ENCODE assay signal across 9 mouse cellular contexts in the genomic region with DNA sequence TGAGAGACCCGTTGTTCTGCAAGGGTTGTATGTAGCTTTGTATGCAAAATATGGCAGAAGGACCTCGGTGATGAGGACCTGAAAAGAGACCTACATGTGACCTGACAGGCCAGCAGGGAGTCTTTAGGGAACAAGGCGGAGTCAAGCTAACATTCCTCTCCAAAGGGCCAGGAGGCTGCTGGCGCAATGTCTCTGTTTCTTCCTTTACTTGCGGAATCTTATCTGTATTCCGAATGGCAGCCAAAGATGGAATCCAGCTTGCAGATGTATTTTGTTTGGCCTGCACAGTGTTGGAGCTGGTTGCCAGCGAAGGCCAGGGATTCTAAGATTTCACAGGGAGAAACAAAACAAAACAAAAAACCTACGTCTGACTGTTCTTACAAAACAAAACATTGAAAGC. TPM values are rescaled to one million over a fixed set of nuclear protein-coding genes. Genes with fewer than 3 reads are reported as not detected.
DNase-seq lines count a peak whose midpoint lies in the region; ATAC-seq lines count a peak whose summit lies in the region.
"Had no signal": no experiment of that assay in that cellular context is flagged by ENCODE, and none has a peak within 500 bp of the region (broad histone marks: within the 10 kb centered on the region; RNA-seq: fewer than 3 reads in every experiment).

No protein-coding gene starts in this region.

- H3K4me2 ChIP-seq in heart, embryonic 12.5 days, result peak overlapping the region; percentile 77
- H3K4me2 ChIP-seq: limb, embryonic 15.5 days had no signal

- peak overlapping the region; percentile 87 for H3K27ac ChIP-seq in heart, embryonic 12.5 days (ENCODE audit: poor library complexity, severe bottlenecking)
- H3K27ac ChIP-seq: limb, embryonic 15.5 days had no signal

- H3K27me3 ChIP-seq in heart, embryonic 12.5 days (replicated peaks), result no peaks in the 10 kb centered on the region; the same call in 1 of the 2 replicates

- ATAC-seq in heart, embryonic 12.5 days (ENCODE audit: insufficient number of reproducible peaks, low FRiP score), result peak; percentile 60
- no peak for ATAC-seq in erythroblast, adult 5-6 weeks (replicated peaks; ENCODE audit: low FRiP score, poor library complexity, severe bottlenecking)

- peaks cover 69% of the 10 kb centered on the region for H3K4me1 ChIP-seq in heart, embryonic 12.5 days (replicated peaks)

- no peak overlapping the region for H3K4me3 ChIP-seq in heart, embryonic 12.5 days
- H3K4me3 ChIP-seq: limb, embryonic 15.5 days had no signal

- no peaks in the 10 kb centered on the region for H3K36me3 ChIP-seq in heart, embryonic 12.5 days
- H3K36me3 ChIP-seq: limb, embryonic 15.5 days had no signal

- H3K9me3 ChIP-seq in heart, embryonic 12.5 days (replicated peaks), result no peaks in the 10 kb centered on the region
- H3K9me3 ChIP-seq: limb, embryonic 15.5 days had no signal

- H3K9ac ChIP-seq in heart, embryonic 12.5 days, result no peak overlapping the region
- H3K9ac ChIP-seq: limb, embryonic 15.5 days had no signal

- WGBS in heart, embryonic 12.5 days, result 28% methylated on average over 8 of the region's 8 CpGs

- peak; percentile 30 for DNase-seq in retina, embryonic 14.5 days (ENCODE audit: low spot score)
- no peak for DNase-seq in retina, postnatal 1 day
- peak; percentile 71 to 73 for DNase-seq in kidney, postnatal 4 days
- DNase-seq in testis, postnatal 14 days (ENCODE audit: low spot score), result peak; percentile 50
- DNase-seq in thymus, postnatal 0 days (ENCODE audit: low spot score), result no peak
- DNase-seq in thymus, adult 18-20 months, result no peak

RNA-seq across cellular contexts. Expression of gene Rbp1, which starts 6.0 kb away (rescaled TPM):
- 60.3 and 64.1 TPM in 2 replicates for polyA plus RNA-seq in heart, embryonic 12.5 days (2016; fragmentation: Nextera tagmentation; extraction: Ambion mirVana)
- 11.0 and 11.3 TPM in 2 replicates for polyA plus RNA-seq in thymus, postnatal 0 days (2015; fragmentation: Nextera tagmentation; extraction: Ambion mirVana)
- total RNA-seq in erythroblast, adult 5-6 weeks (2015; ENCODE audit: low replicate concordance), result 0.84 and 5.2 TPM in 2 replicates
- total RNA-seq in erythroblast, adult 5-6 weeks (2017; ENCODE audit: low replicate concordance), result 0.70 TPM in 1 of 2 replicates, not detected in the other

RNA-seq across cellular contexts. Expression of gene Rbp2, which starts 57.1 kb away (rescaled TPM):
- polyA plus RNA-seq in heart, embryonic 12.5 days (2016; fragmentation: Nextera tagmentation; extraction: Ambion mirVana), result 0.31 and 0.33 TPM in 2 replicates
- polyA plus RNA-seq in thymus, postnatal 0 days (2015; fragmentation: Nextera tagmentation; extraction: Ambion mirVana), result 0.17 and 1.7 TPM in 2 replicates
- total RNA-seq in erythroblast, adult 5-6 weeks (2015; ENCODE audit: low replicate concordance), result not detected in 2 replicates
- not detected in 2 replicates for total RNA-seq in erythroblast, adult 5-6 weeks (2017; ENCODE audit: low replicate concordance)

Comparison
In these comparisons a context has a peak if more than half of its experiments do, and no peak if none do; other contexts are left out.
1. DNase-seq: peak in retina, embryonic 14.5 days (single experiment), kidney, postnatal 4 days (2 of 2) and testis, postnatal 14 days (single experiment); none in retina, postnatal 1 day (single experiment), thymus, postnatal 0 days (single experiment) and thymus, adult 18-20 months (0 of 2).